Mouse (Mus musculus) megakaryocyte, adult 5-6 weeks (primary cell): ENCODE measurements around the gene Kdm2a. TPM values are rescaled to one million over a fixed set of nuclear protein-coding genes. Genes with fewer than 3 reads are reported as not detected.
A peak's percentile ranks its signal among the peaks of the same experiment; 100 is the strongest.
"Not testable (repeated sequence)": the region's sequence is repeated elsewhere in the genome, so short reads cannot be mapped to it uniquely, and the experiment has no call there.

ENCODE experiments used
- ATAC-seq: 2 replicates; pipeline ENCODE4 v1.8.0; 2016; ENCODE audit warnings: mild to moderate bottlenecking, inconsistent platforms; ENCODE audit not compliant: poor library complexity, severe bottlenecking
- total RNA-seq, 2 experiments: library from RNA; stranded (forward) in 1 of 2; stranded (reverse) in 1 of 2; fragments of 153-499, 151-499 nt in 1 of 2; fragments of 221-1000, 200-1000 nt in 1 of 2; gene quantifications; 2 replicates each; pipeline versions ENCODE4 v1.2.3 to v1.2.4; 2015 to 2017

Kdm2a gene
- total RNA-seq, 2 experiments from 2014 or later = 54.7 to 60.4 TPM

- ATAC-seq = no peak
Observed at GRCm38 (mm10) chr19:4417713-4418112, 19.6 kb upstream of the Kdm2a start.

DNA sequence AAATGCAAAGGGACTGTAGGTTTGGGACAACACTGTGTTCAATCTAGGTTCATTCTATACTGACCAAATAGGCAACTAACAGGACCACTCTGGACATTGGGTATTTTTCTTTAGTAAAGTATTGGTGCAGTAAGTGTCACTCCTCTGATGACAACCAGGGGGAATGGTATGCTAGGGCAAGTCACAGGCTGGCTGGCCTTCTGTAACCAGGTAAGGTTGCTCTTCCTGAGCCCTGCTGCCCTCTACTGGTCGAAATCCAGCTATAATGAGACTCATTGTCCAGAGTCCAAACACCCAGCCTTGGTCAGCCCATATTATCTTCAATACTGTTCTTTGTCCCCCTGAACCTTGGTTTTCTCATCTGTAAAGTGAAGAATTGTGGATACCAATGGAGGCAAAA lies 19.1 kb upstream of the Kdm2a start:
- peak; percentile 88 for ATAC-seq

DNA sequence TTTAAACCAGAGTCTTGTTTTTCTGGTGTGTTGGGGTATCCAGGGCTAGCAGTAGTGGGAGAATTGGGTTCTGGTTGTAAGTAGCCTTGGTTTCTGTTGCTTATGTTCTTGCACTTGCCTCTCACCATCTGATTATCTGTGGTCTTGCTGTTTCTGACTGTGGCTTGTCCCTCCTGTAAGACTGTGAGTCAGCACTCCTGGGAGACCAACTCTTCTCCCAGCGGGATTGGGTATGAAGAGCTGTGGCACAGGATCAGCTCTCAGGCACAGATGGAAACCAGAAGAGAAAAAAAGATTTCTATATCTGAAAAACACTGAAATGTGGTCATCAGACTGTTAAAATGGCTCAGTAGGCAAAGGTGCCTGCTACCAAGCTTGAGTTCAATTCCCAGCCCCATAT lies 16.5 kb upstream of the Kdm2a start:
- ATAC-seq = no peak

GRCm38 (mm10) chr19:4409062-4409461 lies 11.0 kb upstream of the Kdm2a start:
- peak; percentile 99 for ATAC-seq

GRCm38 (mm10) chr19:4404840-4405239 lies 6.8 kb upstream of the Kdm2a start:
- no peak for ATAC-seq

- no peak for ATAC-seq
Observed at GRCm38 (mm10) chr19:4398959-4399358, 874 bp upstream of the Kdm2a start.

DNA sequence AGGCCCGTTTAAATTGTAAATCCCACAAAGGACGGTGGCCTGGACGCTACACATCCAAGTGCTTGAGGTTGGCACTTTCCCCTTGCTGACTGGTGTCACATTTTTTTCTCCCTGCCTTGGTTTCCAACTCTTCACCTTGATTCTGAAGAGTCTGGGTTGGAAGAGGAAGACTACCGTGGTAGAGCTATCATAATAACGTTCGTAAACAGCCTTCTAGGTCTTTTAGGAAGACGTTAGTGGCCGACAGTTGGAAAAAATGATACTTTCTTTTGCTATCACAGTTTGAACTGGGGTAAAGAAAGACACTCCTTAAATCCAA lies 504 bp upstream of the Kdm2a start:
- no peak for ATAC-seq

- peak; percentile 91 for ATAC-seq
Observed at GRCm38 (mm10) chr19:4396998-4397797, 887 bp downstream of the Kdm2a start.

- 0 out of 2 replicates have a peak, but pooled peaks have one; percentile 12 for ATAC-seq
Observed at GRCm38 (mm10) chr19:4396081-4396997, 1.7 kb downstream of the Kdm2a start.

- ATAC-seq = no peak
Observed at GRCm38 (mm10) chr19:4387276-4387675, 10.8 kb downstream of the Kdm2a start.

DNA sequence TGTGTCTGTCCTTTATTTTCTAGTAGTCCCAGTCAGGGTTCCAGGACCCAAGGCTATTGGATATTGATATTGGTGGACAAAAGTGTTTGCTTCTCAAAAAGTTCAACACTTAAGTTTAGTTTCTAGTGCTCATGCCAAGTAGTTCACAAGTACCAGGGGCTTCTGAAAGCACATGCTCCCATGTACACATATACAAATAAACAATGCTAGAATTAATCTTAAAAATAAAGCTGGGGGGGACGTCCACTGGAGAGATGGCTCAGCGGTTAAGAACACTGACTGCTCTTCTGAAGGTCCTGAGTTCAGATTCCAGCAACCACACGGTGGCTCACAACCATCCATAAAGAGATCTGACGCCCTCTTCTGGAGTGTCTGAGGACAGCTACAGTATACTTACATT lies 13.1 kb downstream of the Kdm2a start:
- no peak for ATAC-seq

- no peak for ATAC-seq
Observed at GRCm38 (mm10) chr19:4384322-4384721, 13.8 kb downstream of the Kdm2a start.

GRCm38 (mm10) chr19:4383306-4383705 lies 14.8 kb downstream of the Kdm2a start:
- no peak for ATAC-seq

DNA sequence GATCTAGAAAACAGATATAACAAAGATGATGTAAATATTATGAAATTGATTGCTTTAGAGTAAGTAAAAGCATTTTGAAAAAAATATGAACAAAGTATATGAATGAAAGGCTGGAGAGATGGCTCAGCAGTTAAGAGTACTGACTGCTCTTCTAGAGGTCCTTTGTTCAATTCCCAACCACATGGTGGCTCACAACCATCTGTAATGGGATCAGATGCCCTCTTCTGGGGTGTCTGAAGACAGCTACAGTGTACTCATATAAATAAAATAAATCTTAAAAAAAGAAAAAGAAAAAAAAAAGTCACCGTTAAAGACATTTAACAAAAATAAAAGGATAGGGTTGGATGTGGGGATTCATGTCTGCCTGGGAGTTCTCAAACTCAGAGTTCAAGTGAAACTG lies 15.8 kb downstream of the Kdm2a start:
- not testable (repeated sequence) for ATAC-seq

- no peak for ATAC-seq
Observed at GRCm38 (mm10) chr19:4370656-4371055, 27.4 kb downstream of the Kdm2a start.

DNA sequence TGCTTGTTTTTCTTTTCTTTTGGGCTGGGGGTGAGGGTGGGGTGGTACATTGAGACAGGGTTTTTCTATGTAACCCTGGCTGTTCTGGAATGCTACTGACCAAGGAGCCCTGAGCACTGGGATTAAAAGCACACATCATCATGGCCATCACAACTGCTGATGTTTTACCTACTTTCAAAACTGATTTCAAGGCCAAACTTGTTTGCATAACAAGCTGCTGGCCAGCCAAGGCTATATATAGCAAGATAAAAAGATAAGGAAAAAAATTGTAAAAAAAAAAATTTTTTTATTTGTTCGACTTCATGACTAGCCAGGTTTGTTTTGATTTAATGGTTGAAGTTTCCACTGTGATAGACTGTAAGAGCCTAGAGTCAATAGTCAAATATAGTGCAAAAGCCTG lies 27.8 kb downstream of the Kdm2a start:
- ATAC-seq = no peak

- no peak for ATAC-seq
Observed at GRCm38 (mm10) chr19:4349455-4349854, 48.6 kb downstream of the Kdm2a start.

- no peak for ATAC-seq
Observed at GRCm38 (mm10) chr19:4346479-4346878, 51.6 kb downstream of the Kdm2a start.

- peak; percentile 67 for ATAC-seq
Observed at GRCm38 (mm10) chr19:4338162-4338561, 59.9 kb downstream of the Kdm2a start.

GRCm38 (mm10) chr19:4333791-4334190 lies 64.3 kb downstream of the Kdm2a start:
- ATAC-seq = peak; percentile 97

- peak; percentile 10; the same call in 1 of the 2 replicates for ATAC-seq
Observed at GRCm38 (mm10) chr19:4333100-4333775, 64.8 kb downstream of the Kdm2a start.
